Mouse (Mus musculus) MEL (cell line): ENCODE measurements around the gene Tbx21. TPM values are rescaled to one million over a fixed set of nuclear protein-coding genes. Genes with fewer than 3 reads are reported as not detected.

ENCODE experiments used
- DNase-seq: peaks from one replicate; pipeline ENCODE4 v3.0.0; 2011; ENCODE audit warnings: low read depth, low spot score
- H3K27ac ChIP-seq: 2 replicates; pipeline ENCODE4 v1.5.1; 2012; ENCODE audit warnings: low read depth, mild to moderate bottlenecking, control low read depth, low read length, moderate library complexity; ENCODE audit not compliant: control insufficient read depth
- H3K27me3 ChIP-seq, 2 experiments: fragments of 150-350 bp in 1 of 2; sonication (generic) in 1 of 2; 2 replicates each; pipeline ENCODE4 v1.6.1; 2012; ENCODE audit warnings: low read length in 2 of 2, mild to moderate bottlenecking in 2 of 2, improper control_type of control experiment in 1 of 2, moderate library complexity in 1 of 2; ENCODE audit not compliant: insufficient read depth in 2 of 2, control insufficient read depth in 1 of 2
- H3K36me3 ChIP-seq, 2 experiments: 2 replicates each; pipeline ENCODE4 v1.6.1; 2012 to 2014; ENCODE audit warnings: low read length in 2 of 2, improper control_type of control experiment in 1 of 2, inconsistent platforms in 1 of 2, mild to moderate bottlenecking in 1 of 2; ENCODE audit not compliant: insufficient read depth in 2 of 2, control insufficient read depth in 1 of 2
- H3K4me1 ChIP-seq, 2 experiments: fragments of 150-350 bp in 1 of 2; sonication (generic) in 1 of 2; 2 replicates each; pipeline ENCODE4 v1.6.1; 2012; ENCODE audit warnings: low read length in 2 of 2, improper control_type of control experiment in 1 of 2, mild to moderate bottlenecking in 1 of 2; ENCODE audit not compliant: insufficient read depth in 2 of 2, control insufficient read depth in 1 of 2
- H3K4me3 ChIP-seq, 2 experiments: fragments of 150-350 bp in 1 of 2; sonication (generic) in 1 of 2; 2 replicates each; pipeline ENCODE4 v1.5.1; 2012; ENCODE audit warnings: low read depth in 2 of 2, low read length in 2 of 2, mild to moderate bottlenecking in 2 of 2, moderate library complexity in 2 of 2, control low read depth in 1 of 2, improper control_type of control experiment in 1 of 2; ENCODE audit not compliant: control insufficient read depth in 1 of 2, insufficient read depth in 1 of 2
- H3K79me2 ChIP-seq: 2 replicates; pipeline ENCODE4 v1.6.1; 2012; ENCODE audit warnings: mild to moderate bottlenecking, low read length, moderate library complexity; ENCODE audit not compliant: control insufficient read depth, poor library complexity, insufficient read depth
- H3K9ac ChIP-seq: 2 replicates; pipeline ENCODE4 v1.6.1; 2012; ENCODE audit warnings: low read depth, mild to moderate bottlenecking, control low read depth, low read length, moderate library complexity; ENCODE audit not compliant: control insufficient read depth, poor library complexity, severe bottlenecking
- H3K9me3 ChIP-seq: fragments of 150-350 bp; sonication (generic); replicated peaks from 2 replicates; pipeline ENCODE4 v1.6.1; 2012; ENCODE audit warnings: mild to moderate bottlenecking, low read length, improper control_type of control experiment, moderate library complexity; ENCODE audit not compliant: insufficient read depth
- BHLHE40 ChIP-seq: IDR thresholded peaks from 2 replicates; pipeline ENCODE4 v1.6.1; 2012; ENCODE audit warnings: low read depth, mild to moderate bottlenecking, inconsistent platforms, low read length, improper control_type of control experiment, borderline replicate concordance
- CHD1 ChIP-seq: IDR thresholded peaks from 2 replicates; pipeline ENCODE4 v1.6.1; 2012; ENCODE audit warnings: low read depth, mild to moderate bottlenecking, inconsistent platforms, low read length, improper control_type of control experiment
- CTCF ChIP-seq, 3 experiments: IDR thresholded peaks in 2 of 3; conservative IDR thresholded peaks in 1 of 3; 2 replicates each; pipeline ENCODE4 v1.5.1; 2011 to 2012; ENCODE audit warnings: low read length in 3 of 3, low read depth in 2 of 3, mild to moderate bottlenecking in 2 of 3, improper control_type of control experiment in 1 of 3, inconsistent platforms in 1 of 3, mixed read lengths in 1 of 3, moderate library complexity in 1 of 3; ENCODE audit not compliant: control insufficient read depth in 1 of 3, insufficient read depth in 1 of 3, poor library complexity in 1 of 3, severe bottlenecking in 1 of 3
- E2F4 ChIP-seq: IDR thresholded peaks from 2 replicates; pipeline ENCODE4 v1.6.1; 2011; ENCODE audit warnings: low read depth, low read length, improper control_type of control experiment, borderline replicate concordance
- ELF1 ChIP-seq: IDR thresholded peaks from 2 replicates; pipeline ENCODE4 v1.6.1; 2014; ENCODE audit warnings: low read depth, mild to moderate bottlenecking, inconsistent platforms, low read length, improper control_type of control experiment, moderate library complexity
- EP300 ChIP-seq, 2 experiments: IDR thresholded peaks; 2 replicates each; pipeline ENCODE4 v1.6.1; 2011; ENCODE audit warnings: improper control_type of control experiment in 2 of 2, low read length in 2 of 2, low read depth in 1 of 2, mild to moderate bottlenecking in 1 of 2
- HCFC1 ChIP-seq: IDR thresholded peaks from 2 replicates; pipeline ENCODE4 v1.6.1; 2012; ENCODE audit warnings: low read depth, mild to moderate bottlenecking, inconsistent platforms, low read length, improper control_type of control experiment, moderate library complexity
- JUND ChIP-seq: IDR thresholded peaks from 2 replicates; pipeline ENCODE4 v1.6.1; 2011; ENCODE audit warnings: low read depth, mild to moderate bottlenecking, improper control_type of control experiment, low read length
- KAT2A ChIP-seq: conservative IDR thresholded peaks from 2 replicates; pipeline ENCODE4 v1.6.1; 2012; ENCODE audit warnings: low read depth, low read length, improper control_type of control experiment, inconsistent platforms
- MAFK ChIP-seq: IDR thresholded peaks from 2 replicates; pipeline ENCODE4 v1.6.1; 2011; ENCODE audit warnings: low read depth, mild to moderate bottlenecking, low read length, improper control_type of control experiment, borderline replicate concordance
- MAX ChIP-seq: IDR thresholded peaks from 2 replicates; pipeline ENCODE4 v1.6.1; 2011; ENCODE audit warnings: low read length, improper control_type of control experiment
- MEF2A ChIP-seq: IDR thresholded peaks from 2 replicates; pipeline ENCODE4 v1.6.1; 2014; ENCODE audit warnings: low read depth, mild to moderate bottlenecking, inconsistent platforms, low read length, improper control_type of control experiment; ENCODE audit not compliant: poor library complexity, insufficient replicate concordance, severe bottlenecking; ENCODE audit errors: extremely low read depth
- MYC ChIP-seq: IDR thresholded peaks from 2 replicates; pipeline ENCODE4 v1.6.1; 2011; ENCODE audit warnings: low read depth, mild to moderate bottlenecking, low read length, improper control_type of control experiment, moderate library complexity
- NELFE ChIP-seq: IDR thresholded peaks from 2 replicates; pipeline ENCODE4 v1.6.1; 2011; ENCODE audit warnings: low read depth, low read length, improper control_type of control experiment
- POLR2A ChIP-seq, 2 experiments: IDR thresholded peaks; 2 replicates each; pipeline ENCODE4 v1.6.1; 2011 to 2012; ENCODE audit warnings: low read length in 2 of 2, mild to moderate bottlenecking in 2 of 2, control low read depth in 1 of 2, improper control_type of control experiment in 1 of 2, low read depth in 1 of 2, moderate library complexity in 1 of 2; ENCODE audit not compliant: control insufficient read depth in 1 of 2, insufficient read depth in 1 of 2, poor library complexity in 1 of 2
- RAD21 ChIP-seq: IDR thresholded peaks from 2 replicates; pipeline ENCODE4 v1.6.1; 2011; ENCODE audit warnings: mild to moderate bottlenecking, low read depth, low read length, improper control_type of control experiment
- SIN3A ChIP-seq: IDR thresholded peaks from 2 replicates; pipeline ENCODE4 v1.6.1; 2012; ENCODE audit warnings: low read length, improper control_type of control experiment, inconsistent platforms
- SMC3 ChIP-seq: IDR thresholded peaks from 2 replicates; pipeline ENCODE4 v1.6.1; 2011; ENCODE audit warnings: low read depth, low read length, improper control_type of control experiment
- TBP ChIP-seq: IDR thresholded peaks from 2 replicates; pipeline ENCODE4 v1.8.0; 2011; ENCODE audit warnings: low read depth, low read length, improper control_type of control experiment
- TCF12 ChIP-seq: IDR thresholded peaks from 2 replicates; pipeline ENCODE4 v1.6.1; 2014; ENCODE audit warnings: low read depth, mild to moderate bottlenecking, inconsistent platforms, low read length, improper control_type of control experiment, moderate library complexity
- USF1 ChIP-seq: IDR thresholded peaks from 2 replicates; pipeline ENCODE4 v1.6.1; 2014; ENCODE audit warnings: low read depth, mild to moderate bottlenecking, inconsistent platforms, low read length, improper control_type of control experiment, moderate library complexity
- USF2 ChIP-seq, 2 experiments: IDR thresholded peaks; 2 replicates each; pipeline ENCODE4 v1.6.1; 2011 to 2012; ENCODE audit warnings: improper control_type of control experiment in 2 of 2, low read length in 2 of 2, borderline replicate concordance in 1 of 2, inconsistent platforms in 1 of 2, low read depth in 1 of 2, mild to moderate bottlenecking in 1 of 2; ENCODE audit not compliant: insufficient read depth in 1 of 2
- ZC3H11A ChIP-seq: IDR thresholded peaks from 2 replicates; pipeline ENCODE4 v1.6.1; 2012; ENCODE audit warnings: low read depth, mild to moderate bottlenecking, inconsistent platforms, low read length, improper control_type of control experiment
- ZKSCAN1 ChIP-seq: IDR thresholded peaks from 2 replicates; pipeline ENCODE4 v1.6.1; 2012; ENCODE audit warnings: low read depth, mild to moderate bottlenecking, inconsistent platforms, low read length, improper control_type of control experiment, moderate library complexity
- ZMIZ1 ChIP-seq: IDR thresholded peaks from 2 replicates; pipeline ENCODE4 v1.6.1; 2012; ENCODE audit warnings: low read depth, mild to moderate bottlenecking, inconsistent platforms, low read length, improper control_type of control experiment, moderate library complexity
- polyA plus RNA-seq, 2 experiments: library from polyadenylated mRNA; stranded (reverse) in 1 of 2; unstranded in 1 of 2; fragments of >175 nt in 1 of 2; fragments of >200 nt in 1 of 2; gene quantifications; 2 replicates each; pipeline versions ENCODE4 v1.2.1 to v1.2.4; 2012; ENCODE audit warnings: low replicate concordance in 2 of 2, low read depth in 1 of 2; ENCODE audit not compliant: insufficient read length in 2 of 2, insufficient read depth in 1 of 2, missing spikeins in 1 of 2
- total RNA-seq: library from RNA; depleted of rRNA; stranded (reverse); fragments of 300-350 nt; gene quantifications from 2 replicates; pipeline ENCODE4 v1.2.3, GENCODE M21; 2012

The Tbx21 gene
- total and polyA plus RNA-seq, 3 experiments = not detected

DNA sequence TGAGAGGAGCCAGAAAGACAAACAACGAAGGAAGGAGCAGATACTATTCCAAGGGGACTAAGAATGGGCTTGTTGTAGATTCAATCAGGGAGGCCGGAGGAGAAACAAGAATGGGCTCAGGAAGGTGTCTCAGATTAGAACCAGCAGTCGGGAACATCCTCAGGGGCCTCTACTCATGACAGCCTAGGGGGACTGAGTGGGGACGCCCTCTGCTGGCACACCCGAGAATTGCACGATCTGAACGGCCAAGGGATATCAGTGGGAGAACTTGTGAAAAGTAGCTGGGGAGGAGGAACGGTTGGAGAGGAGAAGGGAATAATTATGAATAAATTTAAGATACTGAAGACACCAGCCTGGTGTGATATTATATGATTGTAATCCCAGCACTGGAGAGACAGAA lies 31.6 kb upstream of the Tbx21 start (continued):
- TF ChIP-seq EP300 (IDR thresholded peaks at IDR 0.05; ENCODE audit: low read depth in 1 of 2, low read length in 2 of 2) = no peak
- TF ChIP-seq MAX = no peak
- no peak for TF ChIP-seq ZKSCAN1
- TF ChIP-seq ZC3H11A = peak; percentile 75
- 0 out of 2 replicates have a peak, but pooled peaks have one; percentile 29 for TF ChIP-seq BHLHE40
- TF ChIP-seq NELFE = peak; percentile 2; the same call in 1 of the 2 replicates
- no peak for TF ChIP-seq USF1
- TF ChIP-seq MEF2A = no peak
- no peak for TF ChIP-seq KAT2A
- TF ChIP-seq TCF12 = no peak
- no peak for TF ChIP-seq POLR2A (IDR thresholded peaks at IDR 0.05; ENCODE audit: control insufficient read depth in 1 of 2, insufficient read depth in 1 of 2, low read depth in 1 of 2, low read length in 2 of 2, poor library complexity in 1 of 2)
- no peak for TF ChIP-seq HCFC1
- peak; percentile 52 for TF ChIP-seq SIN3A

DNA sequence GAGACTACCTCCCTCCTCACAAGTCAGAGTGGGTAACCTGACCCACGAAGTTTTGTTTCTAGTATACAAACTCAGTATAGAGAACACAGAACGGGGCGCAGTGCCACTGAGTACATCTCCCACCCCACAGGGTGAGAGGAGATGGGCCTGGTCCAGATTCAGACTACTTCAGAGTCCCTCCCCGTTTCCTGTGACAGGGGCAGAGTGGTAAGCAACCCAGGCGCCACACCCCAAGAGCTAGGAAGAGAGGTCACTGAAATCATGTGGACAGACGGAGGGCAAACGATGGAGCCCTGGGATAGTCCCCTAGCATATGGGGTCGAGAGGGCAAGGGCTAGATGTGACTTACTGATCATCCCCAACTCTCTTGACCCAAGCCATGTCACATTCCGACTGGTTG lies 30.8 kb upstream of the Tbx21 start:
- DNase-seq = no peak
- H3K9ac ChIP-seq = no peak overlapping the region
- no peaks in the 10 kb centered on the region for H3K9me3 ChIP-seq
- no peak for TF ChIP-seq MAFK
- no peak for TF ChIP-seq SMC3
- no peak for TF ChIP-seq RAD21
- TF ChIP-seq CHD1 = no peak
- TF ChIP-seq MYC = no peak
- TF ChIP-seq E2F4 = no peak
- TF ChIP-seq JUND = no peak
- no peak for TF ChIP-seq ZKSCAN1
- no peak for TF ChIP-seq MEF2A
- no peak for TF ChIP-seq HCFC1
- TF ChIP-seq USF2 (IDR thresholded peaks at IDR 0.05; ENCODE audit: borderline replicate concordance in 1 of 2, insufficient read depth in 1 of 2, low read depth in 1 of 2, low read length in 2 of 2) = no peak
- no peak for TF ChIP-seq ZC3H11A
- TF ChIP-seq CTCF (IDR thresholded peaks at IDR 0.05 in 2 of 3, conservative IDR thresholded peaks at IDR 0.05 in 1 of 3; ENCODE audit: control insufficient read depth in 1 of 3, insufficient read depth in 1 of 3, low read depth in 2 of 3, low read length in 3 of 3, poor library complexity in 1 of 3, severe bottlenecking in 1 of 3) = no peak
- no peak for TF ChIP-seq TBP
- TF ChIP-seq NELFE = no peak
- no peak for TF ChIP-seq ZMIZ1
- no peak for TF ChIP-seq ELF1
- H3K4me3 ChIP-seq = no peak overlapping the region
- H3K4me1 ChIP-seq = peaks cover 5 to 16% of the 10 kb centered on the region in 2 experiments; a peak in 2 of 4 replicates
- no peak overlapping the region for H3K27ac ChIP-seq
- peaks cover 2 to 3% of the 10 kb centered on the region in 2 experiments; a peak in 1 of 4 replicates for H3K36me3 ChIP-seq
- peaks cover 7% of the 10 kb centered on the region; the same call in 1 of the 2 replicates for H3K79me2 ChIP-seq
- no peaks in the 10 kb centered on the region for H3K27me3 ChIP-seq
